Mouse (Mus musculus): ENCODE results near the gene Dhx58.

GRCm38 (mm10) chr11:100735134-100735865 is 31.2 kb upstream of the Dhx58 start:
- TF ChIP-seq CTCF (IDR thresholded peaks at IDR 0.05; ENCODE audit: extremely low read depth, insufficient read depth, insufficient read length, insufficient replicate concordance) (no peak), POLR2A (IDR thresholded peaks at IDR 0.05; ENCODE audit: low read depth, low read length) (no peak)

All from spleen, adult 2 months (tissue).